Mouse (Mus musculus): ENCODE measurements around the gene Gna14.

Gene Gna14

GRCm38 (mm10) chr19:16435531-16436231, at the start of gene Gna14:
Gna14 (plus strand) TSS chr19:16435762.
- peak; percentile 46 for DNase-seq (ENCODE audit: low spot score)

GRCm38 (mm10) chr19:16386514-16386913, 49.0 kb upstream of the Gna14 start:
- DNase-seq (ENCODE audit: low spot score), result no peak

- DNase-seq (ENCODE audit: low spot score), result no peak
Measured at GRCm38 (mm10) chr19:16390192-16390795, 45.3 kb upstream of the Gna14 start.

- no peak for DNase-seq (ENCODE audit: low spot score)
Measured at GRCm38 (mm10) chr19:16394381-16394780, 41.2 kb upstream of the Gna14 start.

- DNase-seq (ENCODE audit: low spot score), result no peak
Measured at GRCm38 (mm10) chr19:16403101-16403500, 32.5 kb upstream of the Gna14 start.

GRCm38 (mm10) chr19:16407727-16408126, 27.8 kb upstream of the Gna14 start:
- DNase-seq (ENCODE audit: low spot score), result no peak

GRCm38 (mm10) chr19:16411302-16411701, 24.3 kb upstream of the Gna14 start:
- no peak for DNase-seq (ENCODE audit: low spot score)

GRCm38 (mm10) chr19:16418086-16418663, 17.4 kb upstream of the Gna14 start:
- DNase-seq (ENCODE audit: low spot score), result no peak

GRCm38 (mm10) chr19:16425596-16425995, 10.0 kb upstream of the Gna14 start:
- no peak for DNase-seq (ENCODE audit: low spot score)

GRCm38 (mm10) chr19:16431368-16431767, 4.2 kb upstream of the Gna14 start:
- DNase-seq (ENCODE audit: low spot score), result no peak

GRCm38 (mm10) chr19:16434879-16435278, 683 bp upstream of the Gna14 start:
- DNase-seq (ENCODE audit: low spot score), result no peak

GRCm38 (mm10) chr19:16436335-16437169, 990 bp downstream of the Gna14 start:
- peak; percentile 23 for DNase-seq (ENCODE audit: low spot score)

GRCm38 (mm10) chr19:16437170-16437483, 1.6 kb downstream of the Gna14 start:
- no peak for DNase-seq (ENCODE audit: low spot score)

GRCm38 (mm10) chr19:16437906-16438305, 2.3 kb downstream of the Gna14 start:
- DNase-seq (ENCODE audit: low spot score), result no peak

- peak; percentile 82 for DNase-seq (ENCODE audit: low spot score)
Measured at GRCm38 (mm10) chr19:16439278-16439677, 3.7 kb downstream of the Gna14 start.

- peak; percentile 26 for DNase-seq (ENCODE audit: low spot score)
Measured at GRCm38 (mm10) chr19:16439834-16440233, 4.3 kb downstream of the Gna14 start.

GRCm38 (mm10) chr19:16441329-16441728, 5.8 kb downstream of the Gna14 start:
- DNase-seq (ENCODE audit: low spot score), result no peak

GRCm38 (mm10) chr19:16443335-16443734, 7.8 kb downstream of the Gna14 start:
- DNase-seq (ENCODE audit: low spot score), result no peak

GRCm38 (mm10) chr19:16446612-16447011, 11.1 kb downstream of the Gna14 start:
- no peak for DNase-seq (ENCODE audit: low spot score)

GRCm38 (mm10) chr19:16447832-16448621, 12.5 kb downstream of the Gna14 start:
- peak; percentile 39 for DNase-seq (ENCODE audit: low spot score)

- no peak for DNase-seq (ENCODE audit: low spot score)
Measured at GRCm38 (mm10) chr19:16448796-16449195, 13.2 kb downstream of the Gna14 start.

GRCm38 (mm10) chr19:16450824-16451223, 15.3 kb downstream of the Gna14 start:
- peak; percentile 32 for DNase-seq (ENCODE audit: low spot score)

Data from testis, postnatal 14 days (tissue).